Mouse (Mus musculus) forelimb bud, embryonic 11.5 days (tissue): Measurements from ENCODE around the gene Pde4dip.

ENCODE experiments used
- DNase-seq: peaks from one replicate; pipeline ENCODE4 v3.0.0-alpha.2; 2012; ENCODE audit warnings: low read depth, low spot score

The Pde4dip gene

GRCm38 (mm10) chr3:97649022-97649421 is 239.5 kb downstream of the Pde4dip start:
- DNase-seq, result no peak

DNA sequence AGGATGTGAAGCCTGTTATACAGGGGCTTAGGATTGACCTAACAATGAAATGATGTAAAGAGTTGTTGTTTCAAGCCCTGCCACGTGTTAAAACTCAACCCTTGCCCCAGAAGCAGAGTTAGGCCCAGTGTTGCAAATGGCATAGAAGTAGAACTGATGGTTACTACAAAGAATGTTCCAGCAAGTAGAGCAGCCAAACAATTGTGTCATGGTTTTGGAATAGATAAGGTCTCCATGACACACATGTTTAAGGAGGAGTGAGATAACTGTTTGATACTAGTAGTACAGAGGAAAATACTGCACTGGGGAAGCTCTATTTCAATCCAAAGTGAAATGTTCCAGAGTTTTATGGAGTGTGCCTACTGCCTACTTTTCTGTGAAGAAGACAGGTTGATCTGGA is 240.0 kb downstream of the Pde4dip start:
- DNase-seq, result no peak

GRCm38 (mm10) chr3:97642001-97642400 is 246.5 kb downstream of the Pde4dip start:
- no peak for DNase-seq

- no peak for DNase-seq
These were observed 247.1 kb downstream of the Pde4dip start for GRCm38 (mm10) chr3:97641396-97641795.
